Mouse (Mus musculus) kidney, adult 2 months (tissue): ENCODE results near the gene Acrbp.

ENCODE experiments used
- CTCF ChIP-seq: fragments of 200-500 bp; conservative IDR thresholded peaks from 2 replicates; pipeline ENCODE4 v1.5.1; 2011; ENCODE audit warnings: low read depth, mild to moderate bottlenecking, control low read depth, low read length, moderate library complexity, mixed read lengths; ENCODE audit not compliant: insufficient read depth, insufficient read length
- POLR2A ChIP-seq: fragments of 200-500 bp; IDR thresholded peaks from one replicate; pipeline ENCODE4 v1.6.1; 2011; ENCODE audit warnings: low read depth, low read length, control low read depth

- TF ChIP-seq POLR2A (no peak), CTCF (no peak)
These were observed 7.4 kb upstream of the Acrbp start for GRCm38 (mm10) chr6:125042081-125042480.
